Mouse (Mus musculus): Measurements from ENCODE around the gene Mgam.
"Not testable (repeated sequence)": the region's sequence is repeated elsewhere in the genome, so short reads cannot be mapped to it uniquely, and the experiment has no call there.

Gene Mgam

DNA sequence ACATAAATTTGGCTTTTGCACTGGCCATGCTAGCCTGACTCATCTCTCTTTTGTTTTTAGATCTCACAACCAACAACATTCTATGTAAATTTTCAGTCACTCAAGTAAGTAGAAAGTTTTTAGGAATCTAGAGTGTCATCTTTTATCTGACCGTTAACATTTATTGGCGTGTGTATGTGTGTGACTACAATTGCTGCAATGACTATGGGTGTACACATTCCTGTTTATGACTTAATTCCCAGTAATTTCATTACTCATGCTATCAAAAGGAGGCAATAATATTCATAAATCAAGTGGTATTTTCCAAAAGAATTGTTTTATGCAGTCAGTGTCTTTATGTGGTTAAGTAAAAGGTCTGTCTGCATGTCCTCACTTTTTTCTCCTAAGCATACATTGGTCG lies 110.9 kb downstream of the Mgam start:
- no peak for DNase-seq

- not testable (repeated sequence) for DNase-seq
Observed at GRCm38 (mm10) chr6:40749030-40749429, 120.4 kb downstream of the Mgam start.

DNA sequence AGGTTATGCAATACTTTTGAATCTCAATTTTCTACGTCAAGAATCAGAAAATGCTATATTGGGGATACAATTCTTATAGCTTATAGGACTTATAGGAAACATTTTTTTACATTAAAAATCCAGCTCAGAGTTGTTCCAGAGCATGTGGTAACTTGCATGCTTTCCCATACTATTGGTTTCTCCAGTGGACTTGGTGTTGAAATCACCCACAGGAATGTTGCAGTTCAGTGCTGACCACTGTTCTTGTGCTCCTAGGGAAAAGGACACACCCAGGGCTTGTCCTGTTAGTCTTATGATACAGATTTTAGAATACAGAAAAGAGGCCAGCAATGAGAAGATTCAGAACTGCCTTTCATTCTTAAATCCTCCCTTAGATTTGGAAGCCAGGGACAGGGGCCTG lies 127.3 kb downstream of the Mgam start:
- DNase-seq = no peak

GRCm38 (mm10) chr6:40757346-40757745 lies 128.7 kb downstream of the Mgam start:
- not testable (repeated sequence) for DNase-seq

GRCm38 (mm10) chr6:40774656-40775055 lies 146.0 kb downstream of the Mgam start:
- DNase-seq = no peak

DNA sequence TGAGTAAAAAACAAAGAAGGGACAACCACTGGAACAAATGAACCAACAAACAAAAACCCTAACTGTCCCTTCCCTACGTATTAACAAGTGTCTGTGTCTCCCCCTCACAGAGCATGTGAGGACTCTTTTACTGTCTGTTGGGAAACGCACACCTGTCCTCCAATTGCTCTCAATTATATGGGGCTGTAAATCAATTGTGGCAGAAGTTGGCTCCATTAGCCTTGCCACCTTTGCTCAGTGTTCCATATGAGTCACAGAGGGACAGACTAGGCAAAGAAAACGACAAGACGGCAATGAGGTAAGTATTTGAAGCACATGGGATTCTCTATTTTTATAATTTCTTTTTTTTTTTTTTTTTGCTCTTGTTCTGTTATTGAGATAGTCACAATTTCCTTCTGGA lies 149.8 kb downstream of the Mgam start:
- DNase-seq = no peak

GRCm38 (mm10) chr6:40783637-40784036 lies 155.0 kb downstream of the Mgam start:
- DNase-seq = no peak

- no peak for DNase-seq
Observed at GRCm38 (mm10) chr6:40784378-40784777, 155.7 kb downstream of the Mgam start.

GRCm38 (mm10) chr6:40795077-40795812 lies 166.6 kb downstream of the Mgam start:
- DNase-seq = no peak

DNA sequence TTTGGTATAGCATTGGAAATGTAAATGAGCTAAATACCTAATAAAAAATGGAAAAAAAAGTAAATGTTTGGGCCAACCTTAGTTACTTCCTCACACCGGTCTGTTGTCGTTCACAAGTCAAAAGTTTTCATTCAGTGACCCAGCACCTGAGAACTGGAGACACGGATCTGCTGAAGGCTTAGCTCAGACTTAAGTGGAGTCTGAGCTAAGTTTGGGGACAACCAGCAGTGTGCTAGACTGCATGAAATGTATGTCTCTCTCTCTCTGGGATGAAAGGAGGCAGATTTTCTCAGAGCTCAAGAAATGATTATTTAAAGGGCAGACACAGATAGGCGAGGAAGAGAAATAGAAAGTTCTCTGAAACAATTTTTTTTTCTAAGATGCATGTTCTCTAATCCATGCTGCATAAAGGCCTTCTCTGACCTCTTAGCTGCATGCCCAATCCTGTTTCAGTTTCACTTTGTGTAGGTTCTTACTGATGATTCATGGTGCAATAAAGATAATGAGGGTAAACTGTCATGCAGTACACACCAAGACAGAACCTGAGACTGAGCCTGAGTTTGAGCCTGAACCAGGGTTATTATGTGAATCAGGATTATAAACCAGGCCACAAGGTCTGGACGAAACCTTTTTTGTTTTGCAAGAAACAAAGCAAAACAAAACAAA lies 189.7 kb downstream of the Mgam start:
- no peak for DNase-seq
